In genomic region chr11:114662746-114663362, GRCm38 (mm10) we compare ENCODE assay signal across 9 mouse cellular contexts. TPM values are rescaled to one million over a fixed set of nuclear protein-coding genes. Genes with fewer than 3 reads are reported as not detected.
DNase-seq lines count a peak whose midpoint lies in the region; ATAC-seq and TF ChIP-seq lines count a peak whose summit lies in the region.
"Had no signal": no experiment of that assay in that cellular context is flagged by ENCODE, and none has a peak within 500 bp of the region (broad histone marks: within the 10 kb centered on the region; RNA-seq: fewer than 3 reads in every experiment).

No protein-coding gene starts in this region.

- peaks cover 27% of the 10 kb centered on the region for H3K27me3 ChIP-seq in heart, embryonic 10.5 days (ENCODE audit: insufficient read depth, poor library complexity, severe bottlenecking)
- H3K27me3 ChIP-seq in midbrain, postnatal 0 days (ENCODE audit: insufficient read depth, low read length) = no peaks in the 10 kb centered on the region

- no peaks in the 10 kb centered on the region for H3K9me3 ChIP-seq in heart, embryonic 10.5 days
- H3K9me3 ChIP-seq in midbrain, postnatal 0 days (ENCODE audit: low read length) = no peaks in the 10 kb centered on the region

- H3K4me1 ChIP-seq in heart, embryonic 10.5 days = no peaks in the 10 kb centered on the region
- no peaks in the 10 kb centered on the region for H3K4me1 ChIP-seq in midbrain, postnatal 0 days (ENCODE audit: insufficient read depth, low read length)

- peak; percentile 89 for TF ChIP-seq CTCF in midbrain, postnatal 0 days (IDR thresholded peaks at IDR 0.05)

- H3K4me2 ChIP-seq in midbrain, postnatal 0 days (ENCODE audit: low read depth, low read length, poor library complexity, severe bottlenecking) = no peak overlapping the region

- no peak overlapping the region for H3K4me3 ChIP-seq in heart, embryonic 10.5 days
- no peak overlapping the region for H3K4me3 ChIP-seq in midbrain, postnatal 0 days (ENCODE audit: low read depth, low read length)
- H3K4me3 ChIP-seq: myocyte had no signal

- H3K36me3 ChIP-seq in heart, embryonic 10.5 days = no peaks in the 10 kb centered on the region
- no peaks in the 10 kb centered on the region for H3K36me3 ChIP-seq in midbrain, postnatal 0 days (ENCODE audit: insufficient read depth, low read length)

- H3K27ac ChIP-seq in heart, embryonic 10.5 days = no peak overlapping the region
- no peak overlapping the region for H3K27ac ChIP-seq in midbrain, postnatal 0 days (ENCODE audit: low read depth, low read length)

- intact Hi-C loops in heart, postnatal 14 days (cut with DNase I) = no loop called here

- WGBS in heart, embryonic 10.5 days = 31% methylated on average over 6 of the region's 6 CpGs
- WGBS in midbrain, postnatal 0 days = 26% methylated on average over 6 of the region's 6 CpGs

- peak; percentile 52 to 70 for DNase-seq in heart, postnatal 14 days
- DNase-seq in heart, embryonic 10.5 days (ENCODE audit: low spot score) = no peak
- DNase-seq in 416B (ENCODE audit: low read depth) = peak; percentile 60
- DNase-seq in R1 (ENCODE audit: low read depth, low spot score) = peak; percentile 70
- peak; percentile 66 for DNase-seq in embryo, embryonic 11 days
- peak; percentile 82 to 83 for DNase-seq in kidney, postnatal 4 days
- DNase-seq in midbrain, postnatal 0 days (ENCODE audit: low spot score) = peak; percentile 69
- peak; percentile 77 for DNase-seq in thymus, postnatal 14 days

- ATAC-seq in midbrain, postnatal 0 days (ENCODE audit: low FRiP score) = no peak

- no peak overlapping the region for H3K9ac ChIP-seq in midbrain, postnatal 0 days (replicated peaks; ENCODE audit: low read length, poor library complexity, severe bottlenecking)

RNA-seq across cellular contexts. Expression of gene Rpl38, which starts 5.5 kb away (rescaled TPM):
- total RNA-seq in heart, postnatal 14 days (2021) = 100 to 1,000 TPM; 606 to 649 TPM
- polyA plus RNA-seq in heart, embryonic 10.5 days (2016; fragmentation: Nextera tagmentation; extraction: Ambion mirVana) = 789 and 902 TPM in 2 replicates
- 903 and 1,541 TPM in 2 replicates for total RNA-seq in midbrain, postnatal 0 days (2014; rRNA removed)
- 889 and 977 TPM in 2 replicates for polyA plus RNA-seq in midbrain, postnatal 0 days (2015; fragmentation: Nextera tagmentation; extraction: Ambion mirVana)

RNA-seq across cellular contexts. Expression of gene Ttyh2, which starts 12.4 kb away (rescaled TPM):
- 10 to 100 TPM; 11.3 to 13.4 TPM for total RNA-seq in heart, postnatal 14 days (2021)
- polyA plus RNA-seq in heart, embryonic 10.5 days (2016; fragmentation: Nextera tagmentation; extraction: Ambion mirVana) = 4.8 and 4.9 TPM in 2 replicates
- 42.8 and 58.2 TPM in 2 replicates for total RNA-seq in midbrain, postnatal 0 days (2014; rRNA removed)
- 27.1 and 29.4 TPM in 2 replicates for polyA plus RNA-seq in midbrain, postnatal 0 days (2015; fragmentation: Nextera tagmentation; extraction: Ambion mirVana)
